Mouse (Mus musculus): ENCODE results near the gene Chst11.

Chst11 gene

GRCm38 (mm10) chr10:83139276-83139675 is 154.0 kb downstream of the Chst11 start:
- DNase-seq (ENCODE audit: low read depth, low spot score): no peak

GRCm38 (mm10) chr10:83140258-83140936 is 155.1 kb downstream of the Chst11 start:
- DNase-seq (ENCODE audit: low read depth, low spot score): no peak

GRCm38 (mm10) chr10:83141434-83141833 is 156.1 kb downstream of the Chst11 start:
- no peak for DNase-seq (ENCODE audit: low read depth, low spot score)

GRCm38 (mm10) chr10:83143049-83143448 is 157.8 kb downstream of the Chst11 start:
- DNase-seq (ENCODE audit: low read depth, low spot score): no peak

GRCm38 (mm10) chr10:83145836-83146235 is 160.5 kb downstream of the Chst11 start:
- peak; percentile 69 for DNase-seq (ENCODE audit: low read depth, low spot score)

- no peak for DNase-seq (ENCODE audit: low read depth, low spot score)
Observed at GRCm38 (mm10) chr10:83149342-83150178, 164.3 kb downstream of the Chst11 start.

- DNase-seq (ENCODE audit: low read depth, low spot score): no peak
Observed at GRCm38 (mm10) chr10:83150587-83150986, 165.3 kb downstream of the Chst11 start.

- DNase-seq (ENCODE audit: low read depth, low spot score): no peak
Observed at GRCm38 (mm10) chr10:83151362-83151761, 166.1 kb downstream of the Chst11 start.

- DNase-seq (ENCODE audit: low read depth, low spot score): no peak
Observed at GRCm38 (mm10) chr10:83151896-83152685, 166.8 kb downstream of the Chst11 start.

- no peak for DNase-seq (ENCODE audit: low read depth, low spot score)
Observed at GRCm38 (mm10) chr10:83152723-83153122, 167.4 kb downstream of the Chst11 start.

GRCm38 (mm10) chr10:83153374-83153773 is 168.1 kb downstream of the Chst11 start:
- no peak for DNase-seq (ENCODE audit: low read depth, low spot score)

- DNase-seq (ENCODE audit: low read depth, low spot score): no peak
Observed at GRCm38 (mm10) chr10:83153887-83154286, 168.6 kb downstream of the Chst11 start.

- DNase-seq (ENCODE audit: low read depth, low spot score): no peak
Observed at GRCm38 (mm10) chr10:83157289-83157688, 172.0 kb downstream of the Chst11 start.

GRCm38 (mm10) chr10:83158322-83158721 is 173.0 kb downstream of the Chst11 start:
- no peak for DNase-seq (ENCODE audit: low read depth, low spot score)

GRCm38 (mm10) chr10:83159229-83159628 is 173.9 kb downstream of the Chst11 start:
- DNase-seq (ENCODE audit: low read depth, low spot score): no peak

GRCm38 (mm10) chr10:83161656-83162365 is 176.5 kb downstream of the Chst11 start:
- DNase-seq (ENCODE audit: low read depth, low spot score): no peak

- DNase-seq (ENCODE audit: low read depth, low spot score): no peak
Observed at GRCm38 (mm10) chr10:83163946-83164345, 178.6 kb downstream of the Chst11 start.

GRCm38 (mm10) chr10:83164901-83165435 is 179.7 kb downstream of the Chst11 start:
- no peak for DNase-seq (ENCODE audit: low read depth, low spot score)

GRCm38 (mm10) chr10:83165521-83166243 is 180.4 kb downstream of the Chst11 start:
- no peak for DNase-seq (ENCODE audit: low read depth, low spot score)

- DNase-seq (ENCODE audit: low read depth, low spot score): no peak
Observed at GRCm38 (mm10) chr10:83166272-83166671, 181.0 kb downstream of the Chst11 start.

Measured in ZHBTc4 (cell line).